Mouse (Mus musculus) adrenal gland (tissue): ENCODE results near the gene Ccdc12.

Experiments
- intact Hi-C: fragments of 180-260 bp; cut with DNase I; formaldehyde crosslinking; loops from one replicate; pipeline ENCODE4 v1.15.1; 2025

The Ccdc12 gene

GRCm38 (mm10) chr9:110736362-110736761 lies 80.1 kb downstream of the Ccdc12 start:
- intact Hi-C loops: no loop called here

GRCm38 (mm10) chr9:110738054-110738453 lies 81.8 kb downstream of the Ccdc12 start:
- intact Hi-C loops: no loop called here

- intact Hi-C loops: no loop called here
These were observed 83.7 kb downstream of the Ccdc12 start for GRCm38 (mm10) chr9:110739961-110740360.

GRCm38 (mm10) chr9:110741711-110742294 lies 85.5 kb downstream of the Ccdc12 start, which contains the start of gene Myl3:
TSS of gene Myl3 (plus strand) at chr9:110741861.
- intact Hi-C loops: no loop called here

- intact Hi-C loops: no loop called here
These were observed 86.1 kb downstream of the Ccdc12 start for GRCm38 (mm10) chr9:110742295-110742950.

GRCm38 (mm10) chr9:110742951-110743455 lies 86.7 kb downstream of the Ccdc12 start:
- intact Hi-C loops: no loop called here

GRCm38 (mm10) chr9:110743456-110744323 lies 87.4 kb downstream of the Ccdc12 start:
- intact Hi-C loops: no loop called here

- intact Hi-C loops: no loop called here
These were observed 89.4 kb downstream of the Ccdc12 start for GRCm38 (mm10) chr9:110745752-110746151.

GRCm38 (mm10) chr9:110746238-110746637 lies 89.9 kb downstream of the Ccdc12 start:
- intact Hi-C loops: no loop called here

GRCm38 (mm10) chr9:110746961-110747360 lies 90.7 kb downstream of the Ccdc12 start, which contains the start of gene Pth1r:
TSS of gene Pth1r (minus strand) at chr9:110747145.
- intact Hi-C loops: no loop called here

GRCm38 (mm10) chr9:110748451-110748850 lies 92.1 kb downstream of the Ccdc12 start:
- intact Hi-C loops: no loop called here

GRCm38 (mm10) chr9:110750404-110751187 lies 94.3 kb downstream of the Ccdc12 start:
- intact Hi-C loops: no loop called here

- intact Hi-C loops: no loop called here
These were observed 95.1 kb downstream of the Ccdc12 start for GRCm38 (mm10) chr9:110751412-110751811.

- intact Hi-C loops: no loop called here
These were observed 96.7 kb downstream of the Ccdc12 start for GRCm38 (mm10) chr9:110752917-110753435.

- intact Hi-C loops: no loop called here
These were observed 97.5 kb downstream of the Ccdc12 start for GRCm38 (mm10) chr9:110753773-110754172.

- intact Hi-C loops: loop anchor here (5.0 kb wide), 1 partner anchor 41 kb away; no protein-coding TSS in a partner anchor
These were observed 101.5 kb downstream of the Ccdc12 start for GRCm38 (mm10) chr9:110757816-110758215.

- intact Hi-C loops: loop anchor here (5.0 kb wide), 1 partner anchor 41 kb away; no protein-coding TSS in a partner anchor
These were observed 102.3 kb downstream of the Ccdc12 start for GRCm38 (mm10) chr9:110758605-110759004.

- intact Hi-C loops: loop anchor here (5.0 kb wide), 1 partner anchor 42 kb away; no protein-coding TSS in a partner anchor
These were observed 103.0 kb downstream of the Ccdc12 start for GRCm38 (mm10) chr9:110759265-110759664.

- intact Hi-C loops: no loop called here
These were observed 104.6 kb downstream of the Ccdc12 start for GRCm38 (mm10) chr9:110760886-110761285.
